Mouse (Mus musculus) lung, postnatal 0 days (tissue): Measurements from ENCODE around the gene Esrp2.

Experiments
- CTCF ChIP-seq: IDR thresholded peaks from 2 replicates; pipeline ENCODE4 v1.5.1; 2016; ENCODE audit warnings: antibody characterized with exemption, mild to moderate bottlenecking
- EP300 ChIP-seq: IDR thresholded peaks from 2 replicates; pipeline ENCODE4 v1.6.1; 2016; ENCODE audit warnings: antibody characterized with exemption, mild to moderate bottlenecking, control low read depth

- TF ChIP-seq CTCF (no peak), EP300 (no peak)
These were observed 20.6 kb upstream of the Esrp2 start for GRCm38 (mm10) chr8:106157419-106157818.
